24 mouse cellular contexts compared by ENCODE assay signal in the genomic region with DNA sequence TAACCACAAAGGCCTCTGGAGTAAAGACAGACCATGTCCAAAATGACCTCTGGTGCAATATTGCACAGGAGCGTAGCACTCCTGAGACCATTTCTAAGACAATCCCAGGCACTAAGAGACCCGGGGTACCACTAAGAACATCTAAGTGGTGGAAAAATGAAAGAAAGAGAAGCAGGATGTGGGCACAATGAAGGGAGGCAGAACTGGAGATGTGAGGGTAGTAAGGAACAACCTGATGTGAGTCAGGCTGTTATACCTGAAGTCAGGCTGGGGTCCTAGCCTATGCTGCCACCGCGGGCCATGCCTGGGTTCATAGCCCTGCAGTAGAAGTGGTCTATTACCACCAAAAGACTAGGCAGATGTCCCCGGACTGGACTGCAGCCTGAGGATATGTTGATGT.
"Had no signal": no experiment of that assay in that cellular context is flagged by ENCODE, and none has a peak within 500 bp of the region (broad histone marks: within the 10 kb centered on the region; RNA-seq: fewer than 3 reads in every experiment).

No protein-coding gene starts in this region.

- H3K36me3 ChIP-seq: heart, embryonic 13.5 days; heart, embryonic 15.5 days; hindbrain, embryonic 13.5 days; hindbrain, embryonic 15.5 days; intestine, embryonic 15.5 days; limb, embryonic 10.5 days; limb, embryonic 12.5 days had no signal

- H3K9ac ChIP-seq: heart, embryonic 13.5 days; heart, embryonic 15.5 days; hindbrain, embryonic 13.5 days; hindbrain, embryonic 15.5 days; intestine, embryonic 15.5 days; limb, embryonic 12.5 days had no signal

- ATAC-seq: hindbrain, postnatal 0 days; intestine, embryonic 15.5 days; intestine, postnatal 0 days had no signal

- H3K4me3 ChIP-seq: heart, embryonic 13.5 days; heart, embryonic 15.5 days; hindbrain, embryonic 13.5 days; hindbrain, embryonic 15.5 days; intestine, embryonic 15.5 days; layer of hippocampus, adult 2 months; left cerebral cortex, adult 2 months; limb, embryonic 10.5 days; limb, embryonic 12.5 days had no signal

- H3K9me3 ChIP-seq: heart, embryonic 13.5 days; heart, embryonic 15.5 days; hindbrain, embryonic 13.5 days; hindbrain, embryonic 15.5 days; intestine, embryonic 15.5 days; limb, embryonic 10.5 days; limb, embryonic 12.5 days had no signal

- H3K4me1 ChIP-seq: heart, embryonic 13.5 days; heart, embryonic 15.5 days; hindbrain, embryonic 13.5 days; hindbrain, embryonic 15.5 days; intestine, embryonic 15.5 days; limb, embryonic 10.5 days; limb, embryonic 12.5 days had no signal

- H3K27ac ChIP-seq: heart, embryonic 13.5 days; heart, embryonic 15.5 days; hindbrain, embryonic 13.5 days; hindbrain, embryonic 15.5 days; hindbrain, postnatal 0 days; intestine, embryonic 15.5 days; layer of hippocampus, adult 2 months; left cerebral cortex, adult 2 months; limb, embryonic 10.5 days; limb, embryonic 12.5 days had no signal

- H3K27me3 ChIP-seq: heart, embryonic 13.5 days; heart, embryonic 15.5 days; hindbrain, embryonic 13.5 days; hindbrain, embryonic 15.5 days; intestine, embryonic 15.5 days; limb, embryonic 12.5 days had no signal

- DNase-seq: gastrocnemius, postnatal 14 days; gastrocnemius, postnatal 36 days; heart, adult 18-20 months; heart, postnatal 14 days; heart, postnatal 36 days; kidney, adult 18-20 months; kidney, adult 8-10 months; kidney, postnatal 10 days; kidney, postnatal 25 days; kidney, postnatal 4 days; liver had no signal

- H3K4me2 ChIP-seq: heart, embryonic 11.5 days; heart, embryonic 13.5 days; heart, embryonic 15.5 days; hindbrain, embryonic 13.5 days; hindbrain, embryonic 15.5 days; intestine, embryonic 15.5 days; limb, embryonic 12.5 days; liver, embryonic 11.5 days had no signal
